Mouse (Mus musculus) midbrain, embryonic 14.5 days (tissue): Measurements from ENCODE around the gene Runx1. TPM values are rescaled to one million over a fixed set of nuclear protein-coding genes. Genes with fewer than 3 reads are reported as not detected.

Source experiments
- ATAC-seq: fragments of 200-750 bp; cut with Nextera tagmentation; 2 replicates; pipeline ENCODE4 v1.8.0; 2017; ENCODE audit warnings: moderate number of reproducible peaks, moderate library complexity; ENCODE audit not compliant: low FRiP score, low TSS enrichment
- DNase-seq: peaks from one replicate; pipeline ENCODE4 v3.0.0-alpha.2; 2015
- H3K27ac ChIP-seq: fragments of 300-500 bp; sonication (generic); replicated peaks from 2 replicates; pipeline ENCODE4 v1.5.1; 2014; ENCODE audit warnings: mild to moderate bottlenecking, low read depth, low read length, moderate library complexity
- H3K27me3 ChIP-seq: fragments of 300-500 bp; sonication (generic); 2 replicates; pipeline ENCODE4 v1.6.1; 2014; ENCODE audit warnings: low read length, control low read depth, mixed read lengths; ENCODE audit not compliant: control insufficient read depth, insufficient read depth
- H3K36me3 ChIP-seq: fragments of 300-500 bp; sonication (generic); 2 replicates; pipeline ENCODE4 v1.6.1; 2014; ENCODE audit warnings: low read length, control low read depth; ENCODE audit not compliant: control insufficient read depth, insufficient read depth
- H3K4me1 ChIP-seq: fragments of 300-500 bp; sonication (generic); 2 replicates; pipeline ENCODE4 v1.6.1; 2014; ENCODE audit warnings: mild to moderate bottlenecking, antibody characterized with exemption, low read length, control low read depth; ENCODE audit not compliant: control insufficient read depth, insufficient read depth
- H3K4me2 ChIP-seq: fragments of 300-500 bp; sonication (generic); 2 replicates; pipeline ENCODE4 v1.6.1; 2014; ENCODE audit warnings: mild to moderate bottlenecking, low read length, moderate library complexity
- H3K4me3 ChIP-seq: fragments of 300-500 bp; sonication (generic); replicated peaks from 2 replicates; pipeline ENCODE4 v1.5.1; 2014; ENCODE audit warnings: low read depth, low read length
- H3K9ac ChIP-seq: fragments of 300-500 bp; sonication (generic); replicated peaks from 2 replicates; pipeline ENCODE4 v1.6.1; 2014; ENCODE audit warnings: mild to moderate bottlenecking, low read length, moderate library complexity
- H3K9me3 ChIP-seq: fragments of 300-500 bp; sonication (generic); 2 replicates; pipeline ENCODE4 v1.6.1; 2016; ENCODE audit warnings: low read length, control low read depth, mixed read lengths; ENCODE audit not compliant: control insufficient read depth
- WGBS: fragments of 180-500 bp; shearing (Covaris S2); extraction: QIAGEN DNeasy Blood & Tissue Kit; methylation state at CpG from one replicate; pipeline ENCODE4 v1.1.7; 2014; 5-methylcytosine and 5-hydroxymethylcytosine counted together
- polyA plus RNA-seq: library from polyadenylated mRNA; unstranded; fragments of >200 nt; fragmentation: Nextera tagmentation; extraction: Ambion mirVana; gene quantifications from 2 replicates; pipeline ENCODE4 v1.2.1, GENCODE M21; 2014

The Runx1 gene
- 0.59 and 0.76 TPM in 2 replicates for polyA plus RNA-seq

- DNase-seq, result no peak
- Histone ChIP-seq H3K27ac (no peak within 1 kb of the TSS), H3K36me3 (no peaks in the 10 kb centered on the region), H3K27me3 (peaks cover 3% of the 10 kb centered on the region; the same call in 1 of the 2 replicates), H3K4me2 (no peak within 1 kb of the TSS), H3K9me3 (no peaks in the 10 kb centered on the region), H3K9ac (no peak within 1 kb of the TSS), H3K4me3 (no peak within 1 kb of the TSS), H3K4me1 (peaks cover 8% of the 10 kb centered on the region)
- ATAC-seq, result no peak
- 91% methylated on average over 11 of the region's 11 CpGs for WGBS
These were observed at the start of gene Runx1 for GRCm38 (mm10) chr16:92825908-92826650. Gene Runx1 (minus strand): TSS chr16:92826149.

DNA sequence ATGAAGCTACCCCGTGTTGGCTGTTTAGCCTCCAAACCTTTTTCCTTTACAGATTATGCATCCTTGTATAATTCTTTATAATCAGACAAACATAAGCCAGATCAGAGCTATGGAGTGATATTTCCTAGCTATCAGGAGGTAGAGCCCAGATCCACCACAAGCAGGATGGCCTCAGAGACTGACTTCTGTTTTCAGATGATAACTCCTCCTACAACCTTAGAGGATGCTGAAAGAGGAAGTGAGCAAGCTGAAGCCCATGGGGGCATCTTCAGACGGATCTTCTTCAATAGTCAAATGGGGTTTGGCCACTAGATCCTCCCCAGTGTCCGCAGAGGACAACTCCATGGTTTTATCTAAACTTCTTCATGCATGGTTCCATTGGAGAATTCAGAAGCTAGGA lies 48.1 kb upstream of the Runx1 start:
- Histone ChIP-seq H3K4me3 (no peak overlapping the region), H3K27ac (no peak overlapping the region), H3K9me3 (no peaks in the 10 kb centered on the region), H3K36me3 (no peaks in the 10 kb centered on the region), H3K4me2 (no peak overlapping the region), H3K27me3 (no peaks in the 10 kb centered on the region), H3K4me1 (no peaks in the 10 kb centered on the region), H3K9ac (no peak overlapping the region)
- 90% methylated on average over 3 of the region's 3 CpGs for WGBS
- DNase-seq (no peak), ATAC-seq (no peak)

DNA sequence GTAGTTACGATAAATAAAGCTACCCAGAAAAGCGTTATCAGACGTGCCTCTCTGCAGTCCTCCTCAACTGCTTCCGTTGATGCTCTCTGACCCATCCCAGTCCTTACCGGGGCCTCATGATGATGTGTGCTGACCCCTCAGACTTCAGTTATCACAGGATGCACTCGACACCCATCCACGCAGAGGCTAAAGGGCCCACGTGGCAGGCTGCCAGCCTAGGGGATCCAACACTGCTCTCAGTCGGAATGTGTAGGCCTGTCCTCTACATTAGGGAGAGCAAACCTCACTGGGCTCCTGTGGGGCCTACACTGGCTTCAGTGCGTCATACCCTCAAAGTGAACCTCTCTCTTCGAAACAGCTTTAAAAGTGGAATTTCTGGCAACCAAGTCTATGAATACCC lies 45.8 kb upstream of the Runx1 start:
- 93% methylated on average over 11 of the region's 11 CpGs for WGBS
- Histone ChIP-seq H3K27ac (no peak overlapping the region), H3K27me3 (no peaks in the 10 kb centered on the region), H3K36me3 (no peaks in the 10 kb centered on the region), H3K9ac (no peak overlapping the region), H3K9me3 (no peaks in the 10 kb centered on the region), H3K4me3 (no peak overlapping the region), H3K4me1 (no peaks in the 10 kb centered on the region), H3K4me2 (no peak overlapping the region)
- ATAC-seq (no peak), DNase-seq (no peak)

DNA sequence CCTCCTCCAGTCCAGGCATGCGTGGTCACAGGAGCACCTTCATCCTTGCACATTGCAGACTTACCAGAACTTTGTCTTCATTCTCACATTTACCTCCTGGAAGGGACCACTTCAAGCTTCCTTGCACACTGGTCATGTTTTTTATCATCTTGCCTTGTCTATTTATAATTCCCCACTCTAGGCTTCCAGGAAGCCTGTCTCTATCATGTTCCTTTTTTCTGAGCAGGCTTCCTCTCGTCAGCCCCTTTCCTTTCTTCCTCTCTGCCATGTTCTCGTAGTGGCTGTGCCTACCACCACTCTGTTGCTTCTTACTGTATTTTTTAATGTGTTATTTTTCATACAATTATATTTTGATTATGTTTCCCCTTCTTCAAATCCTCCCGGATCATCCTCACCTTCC lies 42.6 kb upstream of the Runx1 start:
- DNase-seq, result no peak
- 94% methylated on average over 4 of the region's 4 CpGs for WGBS
- Histone ChIP-seq H3K4me1 (no peaks in the 10 kb centered on the region), H3K36me3 (no peaks in the 10 kb centered on the region), H3K27ac (no peak overlapping the region), H3K9ac (no peak overlapping the region), H3K4me3 (no peak overlapping the region), H3K27me3 (no peaks in the 10 kb centered on the region), H3K9me3 (no peaks in the 10 kb centered on the region), H3K4me2 (no peak overlapping the region)
- no peak for ATAC-seq

DNA sequence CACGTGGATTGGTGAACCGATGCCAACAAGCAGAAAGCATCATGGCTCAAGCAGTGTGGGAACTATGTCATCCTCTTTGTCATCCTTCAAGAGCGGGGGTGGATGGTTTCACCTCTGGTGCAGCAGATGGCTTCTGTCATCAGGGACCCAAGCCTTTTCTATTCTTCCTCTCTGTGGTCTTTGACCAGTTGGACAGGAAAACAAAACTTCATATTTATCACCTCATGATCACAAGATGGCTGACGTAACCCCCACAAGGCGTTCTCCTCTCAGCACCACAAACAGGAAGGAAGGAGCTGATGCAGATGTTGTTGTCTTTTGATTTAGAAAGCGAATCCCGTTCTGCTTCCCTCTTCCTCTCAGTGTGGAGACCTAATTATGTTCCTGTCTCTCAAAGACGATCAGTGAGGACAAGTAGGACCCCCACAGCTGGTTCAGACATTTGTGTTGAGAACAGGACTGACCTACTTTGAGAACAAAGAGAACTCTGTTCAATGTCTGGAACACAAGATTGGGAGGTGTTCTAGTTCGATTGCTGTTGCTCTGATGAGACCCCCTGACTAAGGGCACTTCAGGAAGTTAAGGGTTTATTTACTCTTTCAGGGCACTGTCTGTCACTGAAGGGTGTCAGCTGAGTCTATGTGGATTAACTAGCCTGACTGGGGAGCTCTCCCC lies 41.4 kb upstream of the Runx1 start:
- DNase-seq, result no peak
- no peak for ATAC-seq
- H3K9me3 ChIP-seq, result no peaks in the 10 kb centered on the region
- 84% methylated on average over 9 of the region's 9 CpGs for whole genome bisulfite sequencing
- H3K4me3 ChIP-seq, result no peak overlapping the region
- H3K36me3 ChIP-seq, result no peaks in the 10 kb centered on the region
- H3K27ac ChIP-seq, result no peak overlapping the region
- no peak overlapping the region for H3K9ac ChIP-seq
- no peaks in the 10 kb centered on the region for H3K27me3 ChIP-seq
- H3K4me1 ChIP-seq, result no peaks in the 10 kb centered on the region
- no peak overlapping the region for H3K4me2 ChIP-seq

DNA sequence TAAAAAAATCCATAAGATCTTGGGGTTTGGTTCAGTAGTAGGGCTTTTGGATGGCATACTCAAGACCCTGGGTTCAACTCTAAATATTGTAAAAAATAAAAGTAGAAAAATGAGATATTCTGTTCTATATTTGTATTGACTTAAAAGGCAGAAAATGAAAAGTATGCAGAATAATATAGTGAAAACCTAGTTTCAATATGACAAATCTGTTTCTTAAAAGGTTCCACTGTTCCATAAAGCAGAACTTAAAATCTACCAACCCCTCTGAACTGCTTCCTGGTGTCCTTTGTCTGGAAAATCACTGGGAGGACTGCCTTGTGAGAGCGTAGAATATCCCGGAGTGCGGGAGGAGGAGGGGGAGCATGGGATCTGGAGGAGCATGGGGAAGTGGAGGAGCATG lies 39.4 kb upstream of the Runx1 start:
- H3K9me3 ChIP-seq, result no peaks in the 10 kb centered on the region
- H3K4me3 ChIP-seq, result no peak overlapping the region
- H3K27ac ChIP-seq, result no peak overlapping the region
- no peak overlapping the region for H3K9ac ChIP-seq
- DNase-seq, result no peak
- no peaks in the 10 kb centered on the region for H3K36me3 ChIP-seq
- no peak overlapping the region for H3K4me2 ChIP-seq
- no peaks in the 10 kb centered on the region for H3K27me3 ChIP-seq
- 93% methylated on average over 3 of the region's 3 CpGs for WGBS
- ATAC-seq, result no peak
- no peaks in the 10 kb centered on the region for H3K4me1 ChIP-seq

- no peak for DNase-seq
- Histone ChIP-seq H3K27ac (no peak overlapping the region), H3K27me3 (no peaks in the 10 kb centered on the region), H3K4me2 (no peak overlapping the region), H3K36me3 (no peaks in the 10 kb centered on the region), H3K9ac (no peak overlapping the region), H3K4me3 (no peak overlapping the region), H3K9me3 (no peaks in the 10 kb centered on the region), H3K4me1 (no peaks in the 10 kb centered on the region)
- 82% methylated on average over 2 of the region's 2 CpGs for WGBS
- no peak for ATAC-seq
These were observed 38.2 kb upstream of the Runx1 start for GRCm38 (mm10) chr16:92864191-92864590.

GRCm38 (mm10) chr16:92863179-92863578 lies 37.2 kb upstream of the Runx1 start:
- Histone ChIP-seq H3K27ac (no peak overlapping the region), H3K4me2 (no peak overlapping the region), H3K36me3 (no peaks in the 10 kb centered on the region), H3K4me1 (no peaks in the 10 kb centered on the region), H3K9me3 (no peaks in the 10 kb centered on the region), H3K4me3 (no peak overlapping the region), H3K27me3 (no peaks in the 10 kb centered on the region), H3K9ac (no peak overlapping the region)
- no peak for ATAC-seq
- DNase-seq, result no peak

- H3K4me3 ChIP-seq, result no peak overlapping the region
- no peaks in the 10 kb centered on the region for H3K36me3 ChIP-seq
- H3K27me3 ChIP-seq, result no peaks in the 10 kb centered on the region
- DNase-seq (no peak), ATAC-seq (no peak)
- no peak overlapping the region for H3K4me2 ChIP-seq
- no peak overlapping the region for H3K9ac ChIP-seq
- no peak overlapping the region for H3K27ac ChIP-seq
- WGBS, result 63% methylated on average over 4 of the region's 4 CpGs
- H3K4me1 ChIP-seq, result no peaks in the 10 kb centered on the region
- no peaks in the 10 kb centered on the region for H3K9me3 ChIP-seq
These were observed 36.5 kb upstream of the Runx1 start for GRCm38 (mm10) chr16:92862430-92862829.
